Mouse (Mus musculus): ENCODE data around the gene Phf11a. TPM values are rescaled to one million over a fixed set of nuclear protein-coding genes. Genes with fewer than 3 reads are reported as not detected.
"Not testable (repeated sequence)": the region's sequence is repeated elsewhere in the genome, so short reads cannot be mapped to it uniquely, and the experiment has no call there.

Phf11a gene
- polyA plus RNA-seq, 1 experiment from 2014 or later: not detected

DNA sequence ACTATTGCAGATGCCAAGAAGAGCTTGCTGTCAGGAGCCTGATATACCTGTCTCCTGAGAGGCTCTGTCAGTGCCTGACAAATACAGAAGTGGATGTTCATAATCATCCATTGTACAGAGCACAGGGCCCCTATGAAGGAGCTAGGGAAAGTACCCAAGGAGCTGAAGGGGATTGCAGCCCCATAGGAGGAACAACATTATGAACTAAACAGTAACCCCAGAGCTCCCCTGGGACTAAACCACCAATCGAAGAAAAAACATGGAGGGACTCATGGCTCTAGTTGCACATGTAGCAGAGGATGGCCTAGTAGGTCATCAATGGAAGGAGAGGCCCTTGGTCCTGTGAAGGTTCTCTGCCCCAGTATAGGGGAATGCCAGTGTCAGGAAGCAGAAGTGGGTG lies 41.5 kb downstream of the Phf11a start:
- WGBS: 97% methylated on average over 1 of the region's 1 CpGs
- H3K9ac ChIP-seq (replicated peaks; ENCODE audit: low read depth, low read length); H3K36me3 ChIP-seq (ENCODE audit: control insufficient read depth, insufficient read depth, low read length); H3K27ac ChIP-seq (ENCODE audit: low read depth, low read length); H3K4me2 ChIP-seq (ENCODE audit: low read depth, low read length); H3K9me3 ChIP-seq (ENCODE audit: control insufficient read depth, low read length); ATAC-seq (ENCODE audit: low read depth); H3K4me1 ChIP-seq (ENCODE audit: control insufficient read depth, insufficient read depth, low read length); H3K4me3 ChIP-seq (ENCODE audit: low read depth, low read length); H3K27me3 ChIP-seq (ENCODE audit: control insufficient read depth, insufficient read depth, low read length): not testable (repeated sequence)

DNA sequence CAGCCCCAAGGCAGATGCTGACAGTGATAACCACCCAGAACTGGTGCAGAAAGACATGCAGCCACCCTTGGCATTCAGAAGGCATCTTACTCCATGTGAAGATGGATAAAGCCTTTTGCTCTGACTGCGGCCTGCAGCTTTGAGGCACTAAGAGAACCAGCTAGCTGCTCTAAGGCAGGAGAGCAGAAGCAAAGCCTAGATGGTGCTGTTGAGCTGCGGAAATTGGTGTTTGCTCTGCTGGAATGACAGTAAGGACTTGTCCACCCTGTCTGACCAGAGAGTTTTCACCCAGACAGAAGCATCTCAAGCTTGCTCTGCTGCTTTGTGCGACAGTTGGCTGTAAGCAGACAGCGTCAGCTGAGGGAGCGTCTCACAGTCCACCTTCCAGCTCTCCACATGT lies 47.0 kb downstream of the Phf11a start:
- H3K27me3 ChIP-seq (ENCODE audit: control insufficient read depth, insufficient read depth, low read length); H3K4me1 ChIP-seq (ENCODE audit: control insufficient read depth, insufficient read depth, low read length); H3K27ac ChIP-seq (ENCODE audit: low read depth, low read length); H3K4me3 ChIP-seq (ENCODE audit: low read depth, low read length); H3K9me3 ChIP-seq (ENCODE audit: control insufficient read depth, low read length); H3K9ac ChIP-seq (replicated peaks; ENCODE audit: low read depth, low read length); H3K36me3 ChIP-seq (ENCODE audit: control insufficient read depth, insufficient read depth, low read length); ATAC-seq (ENCODE audit: low read depth); H3K4me2 ChIP-seq (ENCODE audit: low read depth, low read length): not testable (repeated sequence)
- 72% methylated on average over 5 of the region's 5 CpGs for WGBS

DNA sequence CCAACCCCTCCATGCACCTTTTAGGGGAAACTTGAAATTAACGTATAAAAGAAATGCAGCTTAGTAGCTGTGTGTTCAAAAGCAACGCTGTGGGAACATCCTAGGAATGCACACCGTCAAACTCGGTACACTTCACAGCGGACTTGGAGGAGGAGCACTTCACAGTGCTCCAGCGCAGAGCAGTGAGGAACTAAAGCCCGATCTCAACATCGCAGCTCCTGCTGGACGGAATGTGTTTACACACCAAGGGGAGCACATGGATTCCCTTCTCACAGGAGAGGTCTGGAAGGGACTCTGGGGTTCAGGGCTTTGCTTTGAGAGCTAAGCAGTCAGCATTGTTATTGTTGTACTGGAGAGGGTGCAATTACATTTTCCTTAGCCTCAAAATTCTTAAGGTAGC lies 63.7 kb downstream of the Phf11a start:
- 96% methylated on average over 9 of the region's 9 CpGs for WGBS
- H3K36me3 ChIP-seq (ENCODE audit: control insufficient read depth, insufficient read depth, low read length): peaks cover 66% of the 10 kb centered on the region

DNA sequence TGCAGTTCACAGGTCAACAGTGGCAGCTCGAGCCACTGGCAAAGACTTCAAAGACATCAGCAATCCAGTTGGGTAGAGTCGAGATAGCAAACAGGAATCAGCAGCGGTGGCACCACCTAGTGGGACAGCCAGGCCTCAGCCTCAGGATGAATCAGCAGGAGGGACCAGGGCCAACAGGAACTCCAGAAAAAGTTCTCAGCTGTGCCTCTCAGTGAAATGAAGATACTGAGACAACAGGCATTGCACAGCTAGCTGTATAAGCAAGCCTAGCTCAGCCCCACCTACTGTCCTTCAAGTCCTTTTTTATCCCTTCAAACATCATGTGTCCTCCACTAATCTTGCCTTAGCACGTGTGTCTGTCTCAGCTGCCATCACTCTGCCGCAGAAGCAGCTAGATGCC lies 65.3 kb downstream of the Phf11a start:
- H3K27ac ChIP-seq (ENCODE audit: low read depth, low read length): no peak overlapping the region
- H3K27me3 ChIP-seq (ENCODE audit: control insufficient read depth, insufficient read depth, low read length): no peaks in the 10 kb centered on the region
- 82% methylated on average over 5 of the region's 5 CpGs for WGBS
- ATAC-seq (ENCODE audit: low read depth): no peak
- H3K9me3 ChIP-seq (ENCODE audit: control insufficient read depth, low read length): no peaks in the 10 kb centered on the region
- H3K36me3 ChIP-seq (ENCODE audit: control insufficient read depth, insufficient read depth, low read length): peaks cover 73% of the 10 kb centered on the region
- H3K9ac ChIP-seq (replicated peaks; ENCODE audit: low read depth, low read length): no peak overlapping the region
- no peak overlapping the region for H3K4me3 ChIP-seq (ENCODE audit: low read depth, low read length)
- H3K4me1 ChIP-seq (ENCODE audit: control insufficient read depth, insufficient read depth, low read length): no peaks in the 10 kb centered on the region
- H3K4me2 ChIP-seq (ENCODE audit: low read depth, low read length): no peak overlapping the region

More for the DNA sequence above, 63.7 kb downstream of the Phf11a start:
- H3K4me2 ChIP-seq (ENCODE audit: low read depth, low read length): no peak overlapping the region
- no peak overlapping the region for H3K27ac ChIP-seq (ENCODE audit: low read depth, low read length)
- no peaks in the 10 kb centered on the region for H3K27me3 ChIP-seq (ENCODE audit: control insufficient read depth, insufficient read depth, low read length)
- ATAC-seq (ENCODE audit: low read depth): no peak
- no peaks in the 10 kb centered on the region for H3K9me3 ChIP-seq (ENCODE audit: control insufficient read depth, low read length)
- H3K4me1 ChIP-seq (ENCODE audit: control insufficient read depth, insufficient read depth, low read length): no peaks in the 10 kb centered on the region
- H3K4me3 ChIP-seq (ENCODE audit: low read depth, low read length): no peak overlapping the region
- H3K9ac ChIP-seq (replicated peaks; ENCODE audit: low read depth, low read length): no peak overlapping the region

DNA sequence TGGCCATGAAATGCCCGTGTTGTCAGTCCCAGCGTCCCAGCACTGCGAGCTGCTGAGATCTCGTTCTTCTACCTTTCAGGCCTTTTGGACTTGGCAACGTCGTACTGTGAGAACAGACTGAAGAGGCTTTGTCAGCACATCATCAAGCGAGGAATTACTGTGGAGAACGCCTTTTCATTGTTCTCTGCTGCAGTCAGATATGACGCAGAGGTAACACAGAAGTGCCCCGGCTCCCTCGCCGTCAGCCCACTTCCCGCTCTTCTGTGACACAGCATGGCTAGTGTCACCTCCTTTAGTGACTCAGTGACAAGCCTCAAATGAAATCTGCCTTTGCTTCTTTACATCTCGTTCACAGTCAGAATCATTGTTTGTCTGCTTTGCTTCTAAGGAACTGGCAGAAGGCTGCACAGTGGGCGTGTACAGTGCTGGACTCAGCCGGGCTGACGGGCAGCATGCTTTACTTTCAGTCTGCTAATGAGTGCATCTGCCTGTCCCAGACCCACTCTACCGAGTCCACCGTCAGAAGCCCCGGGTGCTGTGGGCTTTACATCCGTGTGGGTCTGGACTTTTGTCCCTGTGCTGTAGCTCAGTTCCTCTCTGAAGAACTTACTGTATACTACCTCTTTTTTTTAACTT lies 66.9 kb downstream of the Phf11a start:
- H3K9ac ChIP-seq (replicated peaks; ENCODE audit: low read depth, low read length): no peak overlapping the region
- H3K4me2 ChIP-seq (ENCODE audit: low read depth, low read length): no peak overlapping the region
- no peaks in the 10 kb centered on the region for H3K4me1 ChIP-seq (ENCODE audit: control insufficient read depth, insufficient read depth, low read length)
- no peak for ATAC-seq (ENCODE audit: low read depth)
- H3K36me3 ChIP-seq (ENCODE audit: control insufficient read depth, insufficient read depth, low read length): peaks cover 75% of the 10 kb centered on the region
- no peaks in the 10 kb centered on the region for H3K9me3 ChIP-seq (ENCODE audit: control insufficient read depth, low read length)
- H3K27ac ChIP-seq (ENCODE audit: low read depth, low read length): no peak overlapping the region
- no peak overlapping the region for H3K4me3 ChIP-seq (ENCODE audit: low read depth, low read length)
- WGBS: 91% methylated on average over 21 of the region's 21 CpGs
- H3K27me3 ChIP-seq (ENCODE audit: control insufficient read depth, insufficient read depth, low read length): no peaks in the 10 kb centered on the region

DNA sequence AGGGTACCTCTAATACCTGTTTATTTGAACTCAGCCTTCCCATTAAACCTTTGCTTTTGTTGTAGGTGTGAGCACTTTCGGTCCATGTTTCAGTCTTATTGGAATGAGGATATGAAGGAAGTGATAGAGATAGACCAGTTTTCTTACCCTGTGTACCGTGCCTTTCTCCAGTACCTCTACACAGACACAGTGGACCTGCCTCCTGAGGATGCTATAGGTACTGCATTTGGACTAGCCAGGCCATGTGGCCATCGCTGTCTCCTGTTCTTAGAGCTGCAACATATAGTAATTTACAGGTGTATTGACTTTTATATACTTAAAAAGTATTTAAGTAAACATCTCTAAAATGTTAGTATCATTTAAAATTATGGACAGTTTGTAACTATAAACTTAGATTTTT lies 67.5 kb downstream of the Phf11a start:
- peaks cover 69% of the 10 kb centered on the region for H3K36me3 ChIP-seq (ENCODE audit: control insufficient read depth, insufficient read depth, low read length)
- no peak overlapping the region for H3K4me3 ChIP-seq (ENCODE audit: low read depth, low read length)
- 94% methylated on average over 3 of the region's 3 CpGs for WGBS
- H3K4me1 ChIP-seq (ENCODE audit: control insufficient read depth, insufficient read depth, low read length): no peaks in the 10 kb centered on the region
- no peak overlapping the region for H3K9ac ChIP-seq (replicated peaks; ENCODE audit: low read depth, low read length)
- no peak overlapping the region for H3K27ac ChIP-seq (ENCODE audit: low read depth, low read length)
- no peaks in the 10 kb centered on the region for H3K27me3 ChIP-seq (ENCODE audit: control insufficient read depth, insufficient read depth, low read length)
- no peaks in the 10 kb centered on the region for H3K9me3 ChIP-seq (ENCODE audit: control insufficient read depth, low read length)
- no peak for ATAC-seq (ENCODE audit: low read depth)
- no peak overlapping the region for H3K4me2 ChIP-seq (ENCODE audit: low read depth, low read length)

Other genes with a start within 250 kb of the Phf11a start
- not detected in 2 replicates for gene 1700129C05Rik, start 154.6 kb downstream of the Phf11a start, polyA plus RNA-seq (2014; fragmentation: Nextera tagmentation; extraction: Ambion mirVana)
- not detected in 2 replicates for gene Gm5142, start 118.8 kb downstream of the Phf11a start, polyA plus RNA-seq (2014; fragmentation: Nextera tagmentation; extraction: Ambion mirVana)
- gene Rcbtb1, start 96.3 kb downstream of the Phf11a start, polyA plus RNA-seq (2014; fragmentation: Nextera tagmentation; extraction: Ambion mirVana): 50.1 and 68.7 TPM in 2 replicates
- 0.32 TPM in 1 of 2 replicates, not detected in the other for gene Gm6904, start 37.3 kb downstream of the Phf11a start, polyA plus RNA-seq (2014; fragmentation: Nextera tagmentation; extraction: Ambion mirVana)
- not detected in 2 replicates for gene Phf11b, start 43.8 kb upstream of the Phf11a start, polyA plus RNA-seq (2014; fragmentation: Nextera tagmentation; extraction: Ambion mirVana)
- gene Phf11d, start 67.9 kb upstream of the Phf11a start, polyA plus RNA-seq (2014; fragmentation: Nextera tagmentation; extraction: Ambion mirVana): 0.13 and 0.36 TPM in 2 replicates
- 0.28 and 0.31 TPM in 2 replicates for gene Phf11c, start 97.9 kb upstream of the Phf11a start, polyA plus RNA-seq (2014; fragmentation: Nextera tagmentation; extraction: Ambion mirVana)
- 6.5 and 8.8 TPM in 2 replicates for gene Setdb2, start 143.4 kb upstream of the Phf11a start, polyA plus RNA-seq (2014; fragmentation: Nextera tagmentation; extraction: Ambion mirVana)
- gene Cab39l, start 143.4 kb upstream of the Phf11a start, polyA plus RNA-seq (2014; fragmentation: Nextera tagmentation; extraction: Ambion mirVana): 20.3 and 23.8 TPM in 2 replicates